Mouse (Mus musculus): ENCODE measurements at regions not wholly inside any gene's neighbourhood (a gene's known extent, or its start where the extent isn't known, plus 50 kb on each side); places are given as distances from the start of the nearest gene placed in this dataset.
A peak's percentile ranks its signal among the peaks of the same experiment; 100 is the strongest.

DNA sequence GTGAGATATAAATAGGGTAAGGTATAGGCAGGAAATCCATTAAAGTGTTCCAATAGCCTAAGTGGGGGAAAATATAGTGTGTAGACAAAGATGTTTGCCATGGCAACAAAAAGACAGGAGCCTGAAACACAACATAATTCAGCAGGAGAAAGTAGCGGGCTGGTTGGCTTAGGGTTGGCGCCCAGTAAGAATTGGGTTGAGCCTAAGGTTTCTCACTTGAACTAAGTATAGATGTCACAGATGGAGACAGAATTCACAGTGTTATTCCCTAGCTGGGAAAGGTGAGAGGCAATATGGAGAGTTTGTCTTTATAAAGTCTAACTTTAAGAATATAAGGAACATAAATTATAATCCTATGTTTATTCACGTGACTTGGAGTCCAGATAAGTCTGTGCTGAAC, 64.8 kb upstream of the Ogfrl1 start:
- DNase-seq (ENCODE audit: low spot score), result no peak

DNA sequence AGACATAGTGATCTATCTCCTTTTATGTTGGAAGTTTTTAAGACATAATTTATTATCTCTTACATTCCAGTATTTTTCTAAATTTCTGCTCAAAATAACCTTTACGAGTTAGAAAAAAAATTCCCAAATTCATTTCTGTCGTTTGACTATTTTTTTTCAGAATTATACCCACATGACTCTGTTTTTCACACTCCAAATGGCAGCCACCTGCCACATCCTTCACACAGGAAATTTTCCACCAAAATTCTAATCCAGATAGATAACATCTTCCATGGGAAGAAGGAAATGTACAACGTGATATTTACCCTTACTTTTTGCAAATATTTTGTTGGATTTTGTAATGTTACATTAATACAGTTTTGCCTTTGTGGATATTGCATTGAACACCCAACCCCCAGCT, 66.5 kb upstream of the Ogfrl1 start:
- DNase-seq (ENCODE audit: low spot score), result no peak

DNA sequence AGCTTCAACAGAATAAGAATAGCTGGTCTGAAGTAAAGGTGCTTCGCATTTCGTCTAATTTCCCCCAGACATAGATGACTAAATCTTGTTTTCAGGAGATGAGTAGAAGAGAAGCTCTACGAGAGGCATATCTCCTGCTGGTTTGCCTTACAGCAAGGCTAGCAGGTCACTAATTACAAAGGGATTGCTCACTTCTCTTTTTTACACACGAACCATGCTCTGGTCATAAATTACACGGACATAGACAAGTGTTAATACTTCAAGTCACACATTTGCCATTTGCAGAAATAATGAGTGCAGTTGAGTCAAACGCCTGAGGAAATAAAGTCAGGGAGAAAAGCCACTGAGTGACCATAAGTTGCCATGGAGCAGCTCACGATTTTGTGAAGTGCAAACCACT, 68.8 kb upstream of the Ogfrl1 start:
- no peak for DNase-seq (ENCODE audit: low spot score)

DNA sequence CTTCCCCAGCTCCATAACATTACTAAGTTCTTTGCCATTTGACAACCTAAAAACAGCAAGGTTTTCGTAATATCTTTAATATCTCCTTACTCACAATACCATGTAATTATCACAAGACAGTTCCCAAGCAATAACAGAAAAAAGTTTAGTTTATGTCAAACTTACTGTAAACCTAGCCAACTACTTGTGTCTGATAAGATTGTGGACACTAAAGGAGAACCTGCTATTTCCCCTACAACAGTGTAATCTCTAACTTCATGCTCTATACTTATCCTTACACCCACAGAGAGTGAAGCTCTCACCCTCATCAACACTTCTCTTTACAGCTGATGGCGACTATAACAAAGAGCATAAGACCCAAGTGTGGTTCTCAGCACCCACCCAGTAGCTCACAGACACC, 69.8 kb upstream of the Ogfrl1 start:
- no peak for DNase-seq (ENCODE audit: low spot score)

DNA sequence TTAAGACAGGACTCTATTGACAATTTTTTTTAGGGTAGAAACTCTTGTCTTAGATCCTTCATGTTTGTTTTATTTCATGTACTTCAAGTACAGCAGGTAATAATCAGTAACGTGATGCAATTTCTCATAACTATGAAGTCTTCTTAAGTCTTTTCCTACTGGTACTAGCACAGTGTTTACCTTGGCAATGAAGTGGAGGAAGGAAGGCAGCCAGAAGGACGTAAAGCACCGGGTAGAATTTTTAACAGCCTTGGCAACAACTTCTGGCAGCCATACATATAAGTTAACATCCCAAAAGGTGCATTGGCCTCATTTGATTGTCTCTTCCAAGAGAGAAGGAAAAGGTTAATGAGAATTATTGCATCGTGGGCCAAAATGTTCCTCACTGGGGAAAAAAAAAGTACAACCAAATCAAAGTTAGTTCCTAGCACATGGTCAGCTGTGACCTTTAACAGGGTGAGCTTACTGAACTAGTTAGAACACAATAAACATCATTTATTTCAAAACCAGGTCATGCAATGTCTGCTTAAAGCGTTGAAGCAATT, 83.3 kb upstream of the Ogfrl1 start:
- no peak for DNase-seq (ENCODE audit: low spot score)

DNA sequence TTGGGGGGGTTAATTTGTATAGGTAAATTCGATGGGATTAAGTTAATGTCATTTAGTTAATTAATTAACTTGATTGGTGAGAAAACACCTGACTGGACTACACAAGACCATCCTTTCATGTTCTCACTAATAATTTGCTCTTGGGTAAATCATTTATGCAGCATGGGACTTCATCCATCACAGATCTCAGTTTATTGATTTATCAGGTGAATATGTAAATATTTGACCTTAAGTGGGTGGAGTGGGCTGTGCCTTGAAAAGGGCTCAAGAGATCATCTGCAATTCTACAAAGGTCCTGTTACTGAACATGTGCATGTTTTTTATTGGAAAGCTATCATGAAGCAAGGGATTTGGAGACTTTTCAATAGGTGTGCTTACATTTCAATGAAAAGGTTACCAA, 87.0 kb upstream of the Ogfrl1 start:
- DNase-seq (ENCODE audit: low spot score), result no peak

DNA sequence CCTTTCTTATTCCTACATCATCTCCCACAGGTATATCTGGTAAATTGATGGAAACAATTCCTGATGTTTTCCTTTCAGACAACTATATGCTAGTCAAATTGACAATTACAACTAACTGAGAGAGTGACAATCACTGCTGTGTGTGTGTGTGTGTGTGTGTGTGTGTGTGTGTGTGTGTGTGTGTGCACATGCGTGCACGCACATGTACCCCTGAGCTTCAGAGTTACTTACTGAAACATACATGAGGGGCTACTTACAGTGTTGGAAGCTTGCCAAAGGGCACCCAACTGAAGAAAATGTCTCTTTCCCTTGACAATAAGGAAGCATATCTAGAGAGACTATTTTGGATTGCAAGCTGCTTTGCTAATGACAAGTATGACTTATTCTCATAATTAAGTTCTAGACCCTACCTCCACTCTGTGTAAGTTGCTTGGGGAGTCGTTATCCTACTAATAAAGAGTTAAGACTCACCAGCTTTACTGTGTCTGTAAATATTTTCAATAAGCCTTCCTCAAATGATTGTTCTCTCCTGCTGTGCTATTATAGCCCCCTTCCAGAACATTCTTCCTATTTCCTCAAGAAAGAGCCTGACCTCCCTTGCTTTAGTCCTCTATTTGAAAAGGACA, 87.7 kb upstream of the Ogfrl1 start:
- DNase-seq (ENCODE audit: low spot score), result no peak

DNA sequence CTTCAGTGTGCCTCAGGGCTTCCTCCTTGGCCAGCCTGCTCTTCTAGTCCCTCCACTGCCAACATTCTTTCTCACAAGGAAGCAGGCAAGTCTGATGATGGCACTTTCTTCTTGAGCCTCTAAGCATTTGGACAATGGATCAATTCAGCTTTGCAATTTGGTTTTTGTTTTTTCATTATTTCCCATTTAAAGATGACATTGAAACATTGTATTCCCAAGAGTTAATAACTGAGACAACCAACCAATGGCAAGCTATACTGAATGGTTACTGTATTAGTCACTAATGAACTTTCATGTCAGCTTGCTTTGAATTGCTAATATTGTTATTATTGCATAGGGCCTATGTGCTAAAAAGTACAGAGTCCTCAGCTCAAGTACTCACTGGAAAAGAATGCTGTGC, 89.5 kb upstream of the Ogfrl1 start:
- DNase-seq (ENCODE audit: low spot score), result no peak

DNA sequence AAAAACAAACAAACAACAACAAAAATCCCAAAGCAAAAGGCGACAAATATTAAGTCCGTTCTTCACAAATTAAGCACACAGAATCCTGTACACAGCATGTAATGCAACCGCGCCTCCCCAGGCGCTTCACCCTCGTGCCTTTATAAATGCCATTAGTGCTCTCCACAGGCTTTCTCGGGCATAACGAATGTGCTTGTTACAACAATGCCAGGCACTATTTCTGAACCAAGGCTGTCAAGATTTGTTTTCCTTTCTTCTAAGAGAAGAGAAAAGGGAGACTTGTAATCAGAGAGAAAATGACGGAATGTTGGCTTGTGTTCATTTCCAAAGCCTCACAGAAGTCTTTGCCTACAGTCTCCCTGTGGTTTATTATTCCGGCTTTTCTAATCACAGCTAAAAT, 93.1 kb upstream of the Ogfrl1 start:
- no peak for DNase-seq (ENCODE audit: low spot score)

DNA sequence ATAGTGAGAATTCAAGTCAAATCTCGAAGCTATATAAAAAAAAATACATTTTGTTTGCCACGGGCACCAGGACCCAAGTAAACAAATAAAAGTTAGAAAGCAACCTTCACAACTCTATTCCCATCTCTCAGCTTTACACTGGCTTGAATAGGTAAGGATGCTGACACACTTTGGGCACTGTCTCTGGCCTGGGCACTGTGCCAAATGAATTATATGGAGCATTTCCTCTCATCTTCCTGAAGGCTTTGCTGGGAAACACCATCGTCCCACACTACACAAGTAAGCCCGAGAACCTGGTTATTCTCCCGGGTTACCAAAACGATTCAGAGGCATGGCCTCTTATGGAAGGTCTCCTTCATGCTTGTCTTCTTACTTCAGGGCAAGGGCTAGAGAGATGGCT, 93.5 kb upstream of the Ogfrl1 start:
- DNase-seq (ENCODE audit: low spot score), result no peak

DNA sequence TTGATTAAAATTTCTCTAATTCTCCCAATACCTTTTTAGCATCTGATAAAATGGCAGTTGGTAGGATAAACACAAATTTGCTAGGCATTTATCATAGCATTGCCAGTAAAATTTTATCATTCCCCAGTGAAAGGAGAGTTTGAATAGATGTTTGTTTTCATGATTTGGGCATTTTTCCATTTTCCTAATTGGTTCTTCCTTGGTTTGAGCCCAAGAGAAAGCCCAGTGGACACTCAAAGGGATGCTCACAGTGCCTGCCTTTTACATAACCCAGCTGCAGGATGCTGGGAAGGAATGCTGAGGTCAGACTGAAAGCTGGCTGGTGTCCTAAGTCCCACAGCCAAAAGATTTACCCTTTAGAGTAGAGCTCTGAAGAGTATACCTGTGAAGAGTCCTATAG, 95.4 kb upstream of the Ogfrl1 start:
- DNase-seq (ENCODE audit: low spot score), result no peak

DNA sequence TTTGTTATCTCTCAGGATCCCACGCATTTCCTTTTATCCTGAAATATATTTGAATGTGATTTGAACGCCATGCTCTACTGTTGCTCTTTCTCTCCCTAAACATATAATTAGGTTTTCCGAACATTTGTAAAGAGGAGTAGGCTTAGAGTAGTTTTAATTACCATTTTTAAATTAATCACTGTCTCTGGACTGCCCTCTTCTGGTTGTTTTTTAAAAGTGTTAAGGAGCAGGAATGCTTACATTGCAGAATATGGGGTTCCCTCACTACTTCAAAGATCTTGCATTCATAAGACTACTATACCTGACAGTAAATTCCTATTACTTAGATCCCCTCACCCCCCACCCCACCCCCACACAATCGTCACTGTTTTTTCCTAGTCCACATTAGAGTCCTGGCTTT, 97.8 kb upstream of the Ogfrl1 start:
- DNase-seq (ENCODE audit: low spot score), result peak; percentile 7

DNA sequence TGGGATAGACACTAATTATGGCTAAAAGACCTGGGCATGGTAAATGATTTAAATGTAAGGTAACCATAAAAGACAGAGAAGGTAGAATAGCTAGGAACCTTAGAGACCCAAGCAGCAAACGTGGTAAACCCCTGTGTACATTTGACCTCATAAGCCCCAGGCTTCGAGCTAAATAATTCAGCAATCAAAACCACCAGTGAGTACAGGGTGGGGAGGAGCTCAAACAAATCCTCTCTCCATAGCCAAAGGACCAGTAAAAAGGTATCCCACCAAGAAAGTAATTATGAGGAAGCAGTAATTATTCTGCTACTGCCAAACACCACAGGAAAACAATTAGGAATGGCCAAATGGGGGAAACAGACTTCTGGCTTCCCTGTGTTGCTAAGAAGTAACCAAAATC, 122.5 kb upstream of the Ogfrl1 start:
- DNase-seq (ENCODE audit: low spot score), result no peak

DNA sequence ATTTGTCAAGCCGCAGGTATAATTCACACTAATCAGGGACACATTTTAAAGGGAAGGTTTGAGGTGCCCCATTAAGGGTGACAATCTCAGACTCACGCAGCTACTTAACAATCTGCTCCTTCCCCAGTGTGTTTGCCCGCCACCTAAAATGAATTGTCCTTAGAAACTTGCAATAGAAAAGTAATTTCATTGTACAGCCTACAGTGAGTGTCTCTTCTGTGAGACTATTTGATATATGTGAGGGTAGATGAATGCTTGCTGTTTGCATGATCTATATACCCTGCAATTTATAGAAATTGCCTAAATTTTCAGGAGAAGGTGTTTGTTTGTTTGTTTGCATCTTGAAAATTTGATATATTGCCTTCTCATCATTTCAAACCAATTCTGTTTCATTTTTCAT, 135.1 kb upstream of the Ogfrl1 start:
- no peak for DNase-seq (ENCODE audit: low spot score)

DNA sequence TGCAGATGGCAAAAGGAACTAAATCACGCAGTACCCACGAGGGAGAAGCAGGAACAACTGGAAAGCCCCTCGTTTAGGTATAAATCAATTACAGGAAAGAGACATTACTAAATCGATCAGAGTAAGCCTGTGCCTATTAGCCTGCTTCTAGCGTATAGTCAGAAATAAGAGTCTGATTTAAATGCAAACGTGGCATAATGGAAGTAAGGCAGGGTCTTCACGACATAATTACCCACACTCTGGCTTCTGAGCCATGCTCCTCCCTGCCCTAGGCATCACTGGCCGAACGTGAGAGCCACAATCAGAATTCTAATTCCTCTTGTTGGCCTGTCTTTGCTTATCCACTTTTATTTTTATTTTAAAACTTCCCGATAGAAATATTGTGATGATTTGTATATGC, 139.0 kb upstream of the Ogfrl1 start:
- DNase-seq (ENCODE audit: low spot score), result no peak

DNA sequence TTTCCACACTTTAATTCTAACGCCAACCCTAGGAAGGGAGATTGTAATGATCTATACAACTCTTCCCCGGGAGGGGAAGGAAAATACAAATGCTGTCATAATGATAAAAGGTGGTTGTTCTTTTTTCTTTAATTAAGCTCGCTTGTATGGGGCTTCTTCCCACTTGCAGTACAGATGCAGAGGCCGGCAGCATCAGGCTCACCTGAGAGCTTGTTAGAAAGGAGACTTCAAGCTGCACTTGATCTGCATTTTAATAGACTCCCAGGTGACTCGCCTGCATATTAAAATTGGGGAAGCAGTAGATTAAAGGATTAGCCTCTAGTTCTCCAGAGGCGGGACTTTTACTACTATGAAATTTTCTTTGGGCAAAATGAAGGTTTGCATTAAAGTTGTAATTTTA, 140.8 kb upstream of the Ogfrl1 start:
- DNase-seq (ENCODE audit: low spot score), result no peak

DNA sequence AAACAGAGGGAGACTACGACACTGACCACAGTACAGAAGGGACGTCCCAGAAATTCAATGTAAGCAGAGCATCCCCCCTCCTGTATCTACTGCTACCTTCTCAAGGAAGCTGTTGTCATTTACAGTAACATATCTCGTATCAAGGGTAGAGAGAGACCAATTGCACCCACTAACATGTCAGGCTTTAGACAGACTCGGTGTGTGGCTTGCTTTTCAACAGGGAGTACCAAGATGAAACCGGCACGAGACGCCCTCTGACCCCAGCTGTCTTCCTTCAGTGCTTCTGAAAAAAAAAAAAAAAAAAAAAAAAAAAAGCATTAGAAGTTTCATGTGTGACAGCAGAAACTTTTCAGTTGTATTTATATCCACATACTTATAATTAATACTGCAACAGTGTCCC, 143.0 kb upstream of the Ogfrl1 start:
- DNase-seq (ENCODE audit: low spot score), result no peak

DNA sequence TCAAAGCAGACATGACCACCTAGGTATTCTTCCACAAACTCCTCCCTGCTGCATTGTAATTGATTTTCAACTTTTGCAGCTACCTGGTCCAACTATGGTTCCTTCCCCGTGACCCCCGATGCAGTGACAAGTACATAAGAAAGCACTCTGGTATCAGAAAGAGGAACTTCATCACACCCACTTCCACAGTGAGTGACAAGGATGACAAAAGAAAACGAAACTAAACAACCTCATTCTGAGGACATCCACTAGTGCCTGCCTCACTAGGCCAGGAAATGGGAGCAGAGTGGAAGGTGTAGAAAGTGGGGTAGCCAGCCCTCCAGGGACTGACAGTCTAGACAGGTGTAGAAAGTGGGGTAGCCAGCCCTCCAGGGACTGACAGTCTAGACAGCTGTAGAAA, 158.2 kb upstream of the Ogfrl1 start:
- DNase-seq (ENCODE audit: low spot score), result no peak

DNA sequence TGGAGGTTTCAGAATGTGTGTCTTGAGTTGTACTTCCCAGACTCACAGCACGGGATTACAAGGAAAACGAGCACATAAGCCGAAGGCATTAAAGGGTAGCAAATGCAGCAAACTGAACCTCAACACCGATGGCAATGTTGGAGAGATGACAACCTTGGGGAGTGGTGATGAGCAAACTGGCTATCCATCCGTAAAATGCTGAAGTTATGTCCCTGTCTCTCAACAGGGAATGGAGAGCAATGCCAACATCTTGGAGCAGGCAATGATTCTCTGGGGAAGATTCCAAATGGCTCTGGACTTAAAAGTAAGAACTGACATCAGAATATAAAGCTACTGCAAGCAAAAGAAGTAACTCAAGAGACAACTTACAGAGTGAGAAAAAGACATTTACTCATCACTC, 170.5 kb upstream of the Ogfrl1 start:
- DNase-seq (ENCODE audit: low spot score), result no peak

DNA sequence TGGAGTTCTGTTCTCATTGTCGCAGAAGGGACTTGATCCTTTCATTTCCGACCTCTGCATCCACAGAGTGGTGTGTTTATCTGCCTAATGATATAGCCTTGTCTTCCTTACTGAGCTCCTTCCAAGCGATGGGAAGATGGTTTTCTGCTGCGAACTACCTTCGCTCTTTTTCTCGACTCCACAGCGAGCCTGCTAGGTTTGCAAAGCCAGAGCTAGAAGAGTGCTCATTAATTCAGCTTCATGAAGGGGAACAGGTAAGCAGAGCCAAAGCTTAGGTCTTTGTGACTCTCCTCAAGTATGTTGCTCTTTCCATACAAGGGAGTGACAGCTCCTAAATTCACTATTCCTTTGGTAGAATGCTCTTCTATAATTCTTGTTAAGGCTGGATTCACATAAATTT, 176.9 kb upstream of the Ogfrl1 start:
- no peak for DNase-seq (ENCODE audit: low spot score)

DNA sequence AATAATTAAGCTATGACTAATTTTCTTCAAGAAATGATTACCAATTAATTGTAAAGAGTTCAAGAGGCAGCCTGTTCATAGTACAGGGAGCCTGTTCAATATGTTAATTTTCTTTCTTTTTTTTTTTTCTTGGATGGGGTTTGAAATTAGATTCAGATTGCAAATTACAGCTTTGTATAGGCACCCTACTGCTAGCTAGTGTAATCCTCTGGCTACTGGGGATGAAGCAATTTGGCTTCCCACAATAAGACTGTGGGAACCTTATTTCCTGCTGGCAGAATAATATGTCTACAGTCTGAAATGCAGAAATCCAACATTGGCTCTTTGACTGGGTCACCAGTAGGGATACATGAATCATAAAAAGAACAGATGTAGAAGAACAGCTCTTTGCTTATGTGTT, 177.4 kb upstream of the Ogfrl1 start:
- DNase-seq (ENCODE audit: low spot score), result no peak

DNA sequence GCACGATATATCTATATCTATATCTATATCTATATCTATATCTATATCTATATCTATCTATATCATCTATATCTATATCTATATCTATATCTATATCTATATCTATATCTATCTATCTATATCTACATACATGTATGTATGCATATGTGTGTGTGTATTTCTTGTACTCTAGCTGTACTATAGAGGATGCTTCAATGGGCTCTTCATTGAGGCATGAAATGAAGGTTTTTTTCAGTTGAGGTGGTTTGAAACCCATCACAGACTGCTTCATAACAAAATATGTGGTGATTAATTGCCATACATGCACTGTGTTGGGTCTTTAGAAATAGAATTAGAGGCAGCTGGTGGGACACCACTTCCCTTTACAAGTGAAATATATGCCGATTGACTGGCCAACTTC, 177.9 kb upstream of the Ogfrl1 start:
- DNase-seq (ENCODE audit: low spot score), result no peak

DNA sequence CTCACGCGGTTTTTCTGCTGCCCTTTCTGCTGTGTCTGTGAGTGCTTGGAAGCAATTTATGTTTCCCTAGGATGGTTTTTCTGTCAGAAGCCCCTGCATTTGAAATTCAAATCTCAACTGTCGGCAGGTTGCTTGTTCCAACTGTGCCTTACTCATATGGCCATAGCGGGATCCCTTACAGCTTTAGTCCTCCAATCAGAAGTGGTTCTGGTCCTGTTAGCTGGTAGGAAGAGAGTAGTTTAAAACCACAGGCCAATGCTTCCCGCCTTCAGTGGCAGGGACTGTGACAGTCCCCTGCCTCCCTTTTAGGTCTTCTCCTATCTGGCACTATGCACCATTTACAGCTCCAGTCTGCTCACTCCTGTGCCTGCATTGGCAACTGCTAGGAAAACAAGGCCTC, 178.6 kb upstream of the Ogfrl1 start:
- no peak for DNase-seq (ENCODE audit: low spot score)

DNA sequence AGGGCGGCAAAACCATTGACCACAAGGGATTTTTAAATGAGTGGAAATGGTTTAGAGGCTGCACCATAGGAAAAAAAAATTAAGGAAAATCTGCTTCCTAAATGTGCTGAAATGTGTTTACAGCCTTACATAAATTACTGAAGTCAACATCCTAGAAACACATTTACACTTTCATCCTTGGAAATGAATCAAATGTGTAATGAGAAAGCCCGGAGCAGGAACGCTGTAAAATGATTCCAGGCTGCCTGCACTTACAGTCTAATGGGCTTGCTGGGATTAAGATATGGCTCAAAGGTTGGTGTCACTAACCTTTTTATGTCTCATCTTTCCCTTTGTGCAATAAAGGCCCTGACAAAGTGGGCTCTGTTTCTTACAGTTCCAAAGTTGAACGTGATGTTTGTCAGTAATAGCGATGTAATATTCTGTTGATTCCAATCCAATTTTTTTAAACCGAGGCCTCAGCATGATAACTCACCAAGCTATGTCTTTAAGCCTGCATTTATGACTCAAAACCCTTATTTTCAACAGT, 172.1 kb upstream of the B3gat2 start:
- no peak for DNase-seq (ENCODE audit: low spot score)
